Mouse (Mus musculus): ENCODE data around the gene Polr2l. TPM values are rescaled to one million over a fixed set of nuclear protein-coding genes. Genes with fewer than 3 reads are reported as not detected.
"Not testable (repeated sequence)": the region's sequence is repeated elsewhere in the genome, so short reads cannot be mapped to it uniquely, and the experiment has no call there.

Polr2l gene
- polyA plus RNA-seq, 1 experiment from 2014 or later: 68.3 TPM

- 0 out of 2 replicates have a peak overlapping the region, but pooled peaks have one; percentile 88 for H3K4me3 ChIP-seq
- no peak overlapping the region; the same call in 1 of the 2 replicates for H3K4me2 ChIP-seq (replicated peaks)
- H3K27ac ChIP-seq (replicated peaks): no peak overlapping the region
- ATAC-seq (replicated peaks): no peak
- peaks cover 16% of the 10 kb centered on the region for H3K36me3 ChIP-seq
- H3K9ac ChIP-seq (replicated peaks): no peak overlapping the region
- WGBS: 94% methylated on average over 6 of the region's 6 CpGs
- H3K9me3 ChIP-seq: no peaks in the 10 kb centered on the region
- H3K27me3 ChIP-seq: peaks cover 22% of the 10 kb centered on the region
- peaks cover 24% of the 10 kb centered on the region for H3K4me1 ChIP-seq
Measured at GRCm38 (mm10) chr7:141456739-141457138, 18.2 kb downstream of the Polr2l start.

DNA sequence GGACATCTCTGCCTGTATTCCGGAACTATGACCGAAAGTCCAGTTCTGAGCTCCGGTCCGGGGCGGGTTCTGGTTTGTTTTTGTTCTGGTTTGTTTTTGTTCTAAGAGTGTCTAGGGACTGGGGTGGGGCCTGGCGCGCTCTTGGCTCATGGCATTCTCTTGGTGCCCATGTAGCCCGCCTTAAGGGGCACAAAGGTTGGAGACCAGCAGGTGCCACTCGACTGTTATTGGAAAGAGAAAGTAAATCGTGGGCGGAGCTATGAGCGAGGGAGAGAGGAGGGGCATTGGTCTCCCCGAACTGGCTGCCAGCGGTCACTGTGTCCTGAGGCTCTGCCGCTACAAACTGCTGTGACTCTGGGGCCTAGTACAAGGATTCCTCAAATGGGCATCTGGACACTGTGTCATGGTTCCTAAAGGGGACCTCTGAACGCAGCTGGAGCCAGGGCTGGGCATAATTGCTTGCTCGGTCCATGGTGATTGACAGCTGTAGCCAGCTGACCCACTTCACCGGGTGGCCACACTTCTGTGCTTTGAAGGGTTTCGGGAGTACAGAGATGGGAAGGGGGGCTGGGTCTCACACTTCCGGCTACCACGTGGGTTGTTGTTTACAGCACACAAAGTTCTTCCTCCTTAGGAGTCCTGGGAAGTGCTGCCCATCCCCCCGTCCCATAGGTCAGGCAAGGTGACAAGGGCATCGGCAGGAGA lies 19.2 kb downstream of the Polr2l start:
- Histone ChIP-seq H3K27me3 (peaks cover 13% of the 10 kb centered on the region), H3K9ac (replicated peaks) (peak overlapping the region; percentile 85), H3K4me1 (peaks cover 20% of the 10 kb centered on the region), H3K36me3 (peaks cover 25% of the 10 kb centered on the region), H3K9me3 (no peaks in the 10 kb centered on the region), H3K4me3 (peak overlapping the region; percentile 88), H3K27ac (replicated peaks) (peak overlapping the region; percentile 72), H3K4me2 (replicated peaks) (peak overlapping the region; percentile 97)
- 2% methylated on average over 23 of the region's 23 CpGs for WGBS
- peak; percentile 18 for ATAC-seq (replicated peaks)

DNA sequence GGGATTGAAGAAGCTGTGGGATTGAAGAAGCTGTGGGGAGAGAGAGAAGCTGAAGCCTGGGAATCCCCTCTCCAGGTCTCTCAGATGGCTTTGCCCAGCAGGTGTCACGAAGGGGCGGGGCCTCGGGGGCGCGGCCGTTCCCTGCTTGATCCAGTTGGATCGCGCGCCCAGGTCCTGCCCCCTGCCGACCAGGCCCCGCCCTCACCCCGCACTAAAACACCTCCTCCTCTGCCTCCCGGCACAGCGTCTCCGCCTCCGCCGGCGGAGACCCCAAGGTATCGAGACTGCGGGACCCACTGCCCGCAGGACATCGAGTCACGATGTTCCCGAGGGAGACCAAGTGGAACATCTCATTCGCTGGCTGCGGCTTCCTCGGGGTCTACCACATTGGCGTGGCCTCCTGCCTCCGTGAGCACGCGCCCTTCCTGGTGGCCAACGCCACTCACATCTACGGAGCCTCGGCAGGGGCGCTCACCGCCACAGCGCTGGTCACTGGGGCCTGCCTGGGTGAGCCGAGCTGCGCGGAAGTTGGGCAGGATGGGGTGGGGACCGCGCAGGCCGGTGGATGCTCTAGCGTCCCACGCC lies 19.9 kb downstream of the Polr2l start, which contains the start of gene Pnpla2:
Gene Pnpla2, plus strand, starts transcription at position 232 of the 585 bp plus-strand sequence.
- WGBS: under 1% methylated on average over 43 of the region's 45 CpGs
- peak within 1 kb of the TSS; percentile 72 for H3K27ac ChIP-seq (replicated peaks)
- H3K4me1 ChIP-seq: peaks cover 20% of the 10 kb centered on the region
- H3K9me3 ChIP-seq: no peaks in the 10 kb centered on the region
- ATAC-seq (replicated peaks): peak; percentile 74
- H3K9ac ChIP-seq (replicated peaks): peak within 1 kb of the TSS; percentile 85
- H3K27me3 ChIP-seq: 0 out of 2 replicates have a peak, but pooled peaks cover 6% of the 10 kb centered on the region
- H3K36me3 ChIP-seq: peaks cover 30% of the 10 kb centered on the region
- H3K4me2 ChIP-seq (replicated peaks): peak within 1 kb of the TSS; percentile 97
- H3K4me3 ChIP-seq: peak within 1 kb of the TSS; percentile 88

DNA sequence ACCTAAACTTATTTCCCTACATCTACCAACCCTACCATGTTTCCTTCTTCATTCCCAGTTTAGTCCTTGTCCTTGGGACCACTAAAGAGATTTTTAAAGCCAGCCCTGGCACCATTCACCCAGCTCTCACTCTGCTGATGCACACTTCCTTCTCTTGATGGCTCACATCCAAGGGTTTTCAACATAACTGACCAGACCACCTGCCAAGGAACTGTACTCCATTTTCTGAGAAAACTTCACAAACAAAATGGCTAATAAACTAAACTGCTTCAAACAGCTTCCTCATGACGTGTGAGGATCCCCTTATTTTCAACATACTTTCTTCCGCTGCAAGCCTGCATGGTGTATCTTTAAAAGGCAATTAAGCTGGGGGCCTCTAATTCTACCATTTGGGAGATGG lies 21.3 kb downstream of the Polr2l start:
- Histone ChIP-seq H3K4me3 (no peak overlapping the region), H3K36me3 (peaks cover 32% of the 10 kb centered on the region), H3K27me3 (no peaks in the 10 kb centered on the region), H3K27ac (replicated peaks) (no peak overlapping the region), H3K4me1 (peaks cover 27% of the 10 kb centered on the region), H3K9ac (replicated peaks) (no peak overlapping the region), H3K4me2 (replicated peaks) (no peak overlapping the region), H3K9me3 (no peaks in the 10 kb centered on the region)
- 77% methylated on average over 2 of the region's 2 CpGs for WGBS
- no peak for ATAC-seq (replicated peaks)

DNA sequence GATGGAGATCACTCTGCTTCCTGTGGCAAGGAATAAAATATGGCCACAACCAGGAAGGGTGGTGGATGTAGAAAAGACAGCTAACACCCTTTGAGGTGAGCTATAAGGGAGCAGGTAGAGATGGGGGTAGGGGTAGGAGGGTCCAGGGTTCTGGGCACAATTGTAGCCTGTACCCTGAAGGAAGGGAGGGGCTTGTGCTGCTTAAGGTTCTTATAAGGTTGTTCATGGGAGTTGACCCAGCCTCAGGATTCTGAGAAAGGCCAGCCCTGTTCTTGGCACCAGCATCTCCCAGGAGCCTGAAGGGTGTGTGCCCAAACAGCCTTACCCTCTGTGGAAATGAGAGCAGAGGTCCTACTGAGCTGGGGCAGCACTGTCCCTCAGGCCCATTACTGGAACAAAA lies 23.0 kb downstream of the Polr2l start:
- Histone ChIP-seq H3K27me3 (no peaks in the 10 kb centered on the region), H3K9ac (replicated peaks) (no peak overlapping the region), H3K4me1 (peaks cover 35% of the 10 kb centered on the region), H3K27ac (replicated peaks) (no peak overlapping the region), H3K4me3 (no peak overlapping the region), H3K4me2 (replicated peaks) (no peak overlapping the region), H3K9me3 (no peaks in the 10 kb centered on the region), H3K36me3 (peaks cover 31% of the 10 kb centered on the region)
- ATAC-seq (replicated peaks): no peak

DNA sequence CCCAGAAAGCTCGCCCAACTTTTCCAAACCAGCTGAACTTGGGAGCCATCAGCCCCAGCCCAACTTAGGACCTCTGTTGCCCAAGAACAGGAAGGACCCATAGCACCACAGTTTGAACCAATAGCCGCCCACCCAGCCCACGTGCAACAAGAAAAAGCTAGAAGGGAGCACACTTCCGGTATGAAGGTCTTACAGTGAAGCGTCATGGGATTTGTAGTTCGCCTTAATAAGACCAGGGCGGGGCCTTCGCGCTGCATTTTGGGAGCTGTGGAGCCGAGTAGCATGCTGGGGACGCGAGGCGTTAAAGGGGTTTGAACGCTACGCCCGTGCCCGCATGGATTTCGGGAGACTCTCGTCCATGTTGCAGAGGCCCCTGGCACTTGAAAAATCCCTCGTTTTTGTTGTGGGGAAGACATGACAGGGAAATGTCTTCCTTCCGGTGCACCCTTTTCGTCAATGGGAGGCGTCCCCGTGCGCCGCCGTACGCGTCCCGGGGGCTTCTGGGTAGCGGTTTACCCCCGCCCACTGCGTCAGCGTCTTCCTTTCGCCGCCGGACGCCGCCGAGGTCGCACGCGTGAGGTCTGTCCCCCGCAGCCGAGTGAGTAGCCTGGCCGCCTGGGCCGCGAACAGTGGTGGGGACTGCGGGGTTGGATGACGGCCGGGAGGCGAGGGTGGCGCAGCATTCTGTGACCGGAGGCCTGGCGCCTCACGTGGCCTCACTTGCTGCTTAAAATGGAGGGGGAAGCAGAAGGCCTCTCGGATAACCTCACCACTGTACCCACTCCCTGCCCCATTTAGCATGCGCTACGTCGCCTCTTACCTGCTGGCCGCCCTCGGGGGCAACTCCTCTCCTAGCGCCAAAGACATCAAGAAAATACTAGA lies 27.6 kb downstream of the Polr2l start, which contains the start of gene Rplp2:
Gene Rplp2, plus strand, starts transcription at position 261 of the 882 bp plus-strand sequence.
- Histone ChIP-seq H3K36me3 (peaks cover 31% of the 10 kb centered on the region), H3K4me2 (replicated peaks) (peak within 1 kb of the TSS; percentile 66), H3K27me3 (no peaks in the 10 kb centered on the region), H3K27ac (replicated peaks) (peak within 1 kb of the TSS; percentile 96), H3K9me3 (no peaks in the 10 kb centered on the region), H3K4me1 (peaks cover 41% of the 10 kb centered on the region), H3K4me3 (peak within 1 kb of the TSS; percentile 94), H3K9ac (replicated peaks) (peak within 1 kb of the TSS; percentile 91)
- under 1% methylated on average over 63 of the region's 63 CpGs for WGBS
- peak; percentile 92 for ATAC-seq (replicated peaks)

GRCm38 (mm10) chr7:141446374-141446773 lies 28.6 kb downstream of the Polr2l start:
- WGBS: 84% methylated on average over 3 of the region's 3 CpGs
- not testable (repeated sequence) for ATAC-seq (replicated peaks)

GRCm38 (mm10) chr7:141443828-141444237 lies 31.1 kb downstream of the Polr2l start, which contains the start of gene Pidd1:
Gene Pidd1, minus strand, starts transcription at chr7:141444025.
- WGBS: under 1% methylated on average over 25 of the region's 25 CpGs
- peak within 1 kb of the TSS; percentile 54 for H3K27ac ChIP-seq (replicated peaks)
- no peaks in the 10 kb centered on the region for H3K9me3 ChIP-seq

More at GRCm38 (mm10) chr7:141446374-141446773, 28.6 kb downstream of the Polr2l start:
- not testable (repeated sequence) for H3K9ac ChIP-seq (replicated peaks); H3K4me2 ChIP-seq (replicated peaks); H3K9me3 ChIP-seq; H3K27ac ChIP-seq (replicated peaks); H3K27me3 ChIP-seq
- Histone ChIP-seq H3K36me3 (peaks cover 21% of the 10 kb centered on the region), H3K4me3 (0 out of 2 replicates have a peak overlapping the region, but pooled peaks have one; percentile 94), H3K4me1 (peaks cover 45% of the 10 kb centered on the region)

DNA sequence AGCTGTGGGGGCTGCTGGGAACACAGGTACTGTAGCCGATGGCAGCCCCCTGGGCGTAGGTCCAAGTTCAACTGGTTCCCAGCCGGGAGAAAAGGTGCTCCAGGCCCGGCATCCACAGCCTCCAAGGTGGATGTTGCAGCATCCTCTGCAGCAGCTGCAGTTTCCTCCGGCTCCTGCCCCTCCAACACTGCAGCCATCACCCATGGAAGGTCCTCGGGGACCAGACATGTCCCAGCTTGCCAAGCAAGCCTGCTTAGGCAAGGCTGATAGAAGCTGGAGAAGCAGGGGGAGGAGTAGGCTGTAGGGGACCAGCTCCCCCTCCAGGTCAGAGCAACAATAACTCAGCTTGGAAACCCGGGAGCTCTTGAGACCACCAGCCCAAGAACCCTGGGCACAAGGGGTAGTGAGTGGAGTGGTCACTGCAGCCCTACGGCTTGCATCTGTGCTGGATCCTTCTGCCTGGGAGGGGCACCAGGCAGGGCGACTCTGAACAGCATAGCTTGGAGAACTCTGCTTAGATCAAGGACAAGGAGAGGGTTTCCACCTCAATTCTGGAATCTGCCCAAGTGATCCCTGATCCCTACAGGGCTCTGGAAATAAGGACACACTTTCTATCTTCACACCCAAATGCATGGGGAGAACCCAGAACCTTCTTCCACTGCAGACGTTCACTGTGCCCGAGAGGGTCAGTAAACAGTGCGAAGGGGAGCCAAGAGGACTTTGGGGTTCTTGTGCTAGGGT lies 31.7 kb downstream of the Polr2l start:
- Histone ChIP-seq H3K27ac (replicated peaks) (peak overlapping the region; percentile 54), H3K4me1 (peaks cover 37% of the 10 kb centered on the region), H3K4me3 (peak overlapping the region; percentile 45), H3K9ac (replicated peaks) (peak overlapping the region; percentile 39), H3K4me2 (replicated peaks) (peak overlapping the region; percentile 79), H3K36me3 (no peaks in the 10 kb centered on the region), H3K27me3 (no peaks in the 10 kb centered on the region), H3K9me3 (no peaks in the 10 kb centered on the region)
- WGBS: 16% methylated on average over 12 of the region's 12 CpGs
- ATAC-seq (replicated peaks): no peak

More at GRCm38 (mm10) chr7:141443828-141444237, 31.1 kb downstream of the Polr2l start, which contains the start of gene Pidd1:
- H3K36me3 ChIP-seq: no peaks in the 10 kb centered on the region
- H3K4me1 ChIP-seq: peaks cover 43% of the 10 kb centered on the region
- no peaks in the 10 kb centered on the region for H3K27me3 ChIP-seq
- H3K4me3 ChIP-seq: peak within 1 kb of the TSS; percentile 45
- H3K4me2 ChIP-seq (replicated peaks): peak within 1 kb of the TSS; percentile 79
- H3K9ac ChIP-seq (replicated peaks): peak within 1 kb of the TSS; percentile 39
- ATAC-seq (replicated peaks): 0 out of 2 replicates have a peak, but pooled peaks have one; percentile 15

DNA sequence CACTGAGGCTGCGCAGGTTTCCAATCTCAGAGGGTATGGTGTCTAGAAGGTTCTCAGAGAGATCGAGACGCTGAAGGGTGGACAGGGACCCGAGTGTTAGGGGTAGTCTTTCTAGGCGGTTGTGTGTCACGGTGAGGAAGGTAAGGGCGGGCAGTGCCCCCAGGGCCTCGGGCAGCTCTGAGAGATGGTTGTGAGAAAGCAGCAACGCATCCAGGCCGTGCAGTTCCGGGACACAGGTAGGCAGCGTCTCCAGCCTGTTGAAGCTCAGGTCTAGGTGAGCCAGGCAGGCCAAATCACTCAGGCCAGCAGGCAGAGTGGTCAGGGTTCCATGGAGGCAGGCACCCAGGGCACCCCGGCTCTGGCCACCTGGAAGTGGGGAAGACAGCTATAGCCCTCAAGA lies 32.7 kb downstream of the Polr2l start:
- 91% methylated on average over 13 of the region's 13 CpGs for WGBS
- peak overlapping the region; percentile 45 for H3K4me3 ChIP-seq
- H3K9ac ChIP-seq (replicated peaks): peak overlapping the region; percentile 39; the same call in 1 of the 2 replicates
- H3K9me3 ChIP-seq: no peaks in the 10 kb centered on the region
- ATAC-seq (replicated peaks): no peak
- peak overlapping the region; percentile 79 for H3K4me2 ChIP-seq (replicated peaks)
- H3K27me3 ChIP-seq: no peaks in the 10 kb centered on the region
- H3K4me1 ChIP-seq: peaks cover 38% of the 10 kb centered on the region
- H3K36me3 ChIP-seq: no peaks in the 10 kb centered on the region
- H3K27ac ChIP-seq (replicated peaks): no peak overlapping the region

- Histone ChIP-seq H3K9me3 (no peaks in the 10 kb centered on the region), H3K4me2 (replicated peaks) (no peak overlapping the region), H3K4me1 (peaks cover 40% of the 10 kb centered on the region), H3K27ac (replicated peaks) (no peak overlapping the region), H3K36me3 (no peaks in the 10 kb centered on the region), H3K9ac (replicated peaks) (no peak overlapping the region), H3K4me3 (no peak overlapping the region), H3K27me3 (no peaks in the 10 kb centered on the region)
- ATAC-seq (replicated peaks): no peak
- whole genome bisulfite sequencing: 92% methylated on average over 9 of the region's 9 CpGs
Measured at GRCm38 (mm10) chr7:141441460-141441859, 33.5 kb downstream of the Polr2l start.

Measured in forebrain, embryonic 15.5 days (tissue).